Mouse (Mus musculus) MEL (cell line): Measurements from ENCODE around the gene Lamb1.

Source experiments
- BHLHE40 ChIP-seq: IDR thresholded peaks from 2 replicates; pipeline ENCODE4 v1.6.1; 2012; ENCODE audit warnings: low read depth, mild to moderate bottlenecking, inconsistent platforms, low read length, improper control_type of control experiment, borderline replicate concordance
- CTCF ChIP-seq, 3 experiments: IDR thresholded peaks in 2 of 3; conservative IDR thresholded peaks in 1 of 3; 2 replicates each; pipeline ENCODE4 v1.5.1; 2011 to 2012; ENCODE audit warnings: low read length in 3 of 3, low read depth in 2 of 3, mild to moderate bottlenecking in 2 of 3, improper control_type of control experiment in 1 of 3, inconsistent platforms in 1 of 3, mixed read lengths in 1 of 3, moderate library complexity in 1 of 3; ENCODE audit not compliant: control insufficient read depth in 1 of 3, insufficient read depth in 1 of 3, poor library complexity in 1 of 3, severe bottlenecking in 1 of 3
- E2F4 ChIP-seq: IDR thresholded peaks from 2 replicates; pipeline ENCODE4 v1.6.1; 2011; ENCODE audit warnings: low read depth, low read length, improper control_type of control experiment, borderline replicate concordance
- ETS1 ChIP-seq: IDR thresholded peaks from 2 replicates; pipeline ENCODE4 v1.6.1; 2012; ENCODE audit warnings: low read depth, mild to moderate bottlenecking, inconsistent platforms, low read length, improper control_type of control experiment, moderate library complexity
- GABPA ChIP-seq: IDR thresholded peaks from 2 replicates; pipeline ENCODE4 v1.6.1; 2012; ENCODE audit warnings: low read depth, mild to moderate bottlenecking, inconsistent platforms, low read length, improper control_type of control experiment, moderate library complexity
- SIN3A ChIP-seq: IDR thresholded peaks from 2 replicates; pipeline ENCODE4 v1.6.1; 2012; ENCODE audit warnings: low read length, improper control_type of control experiment, inconsistent platforms
- TAL1 ChIP-seq: IDR thresholded peaks from 2 replicates; pipeline ENCODE4 v1.6.1; 2012; ENCODE audit warnings: mild to moderate bottlenecking, inconsistent platforms, low read length, moderate library complexity, mixed read lengths
- ZNF384 ChIP-seq: IDR thresholded peaks from 2 replicates; pipeline ENCODE4 v1.6.1; 2012; ENCODE audit warnings: low read depth, mild to moderate bottlenecking, inconsistent platforms, low read length, improper control_type of control experiment

DNA sequence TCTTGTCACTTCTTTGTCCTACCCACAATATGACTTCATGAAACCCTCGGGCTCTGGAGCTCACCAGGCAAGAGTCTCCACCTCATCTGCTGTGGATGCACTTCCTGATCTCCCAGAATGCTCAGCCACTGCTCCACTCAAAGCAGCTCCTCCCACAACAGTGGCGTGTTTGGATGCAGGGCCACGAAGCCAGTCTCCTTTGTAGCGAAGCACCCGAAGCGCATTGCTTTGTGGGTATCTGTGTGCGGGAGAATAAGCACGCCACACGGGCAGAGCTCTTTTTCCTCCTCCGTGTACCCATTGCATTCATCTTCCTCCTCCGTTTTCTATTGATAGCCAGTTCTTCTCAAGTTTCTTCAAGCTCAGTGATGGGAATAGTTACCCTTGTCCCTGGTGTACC, 112.2 kb downstream of the Lamb1 start:
- no peak for TF ChIP-seq TAL1
- TF ChIP-seq CTCF (IDR thresholded peaks at IDR 0.05 in 2 of 3, conservative IDR thresholded peaks at IDR 0.05 in 1 of 3; ENCODE audit: control insufficient read depth in 1 of 3, insufficient read depth in 1 of 3, low read depth in 2 of 3, low read length in 3 of 3, poor library complexity in 1 of 3, severe bottlenecking in 1 of 3), result no peak
- TF ChIP-seq E2F4, result no peak
- no peak for TF ChIP-seq ZNF384
- no peak for TF ChIP-seq ETS1
- TF ChIP-seq GABPA, result no peak
- no peak for TF ChIP-seq BHLHE40
- no peak for TF ChIP-seq SIN3A
